Mouse (Mus musculus): Measurements from ENCODE around the gene Susd6.

- TF ChIP-seq CTCF (IDR thresholded peaks at IDR 0.05; ENCODE audit: low read depth, low read length) (peak; percentile 100), POLR2A (IDR thresholded peaks at IDR 0.05; ENCODE audit: insufficient read depth, low read length) (no peak)
These were observed 104.8 kb downstream of the Susd6 start for GRCm38 (mm10) chr12:80894973-80895570.

All from ES-Bruce4 (cell line).